Mouse (Mus musculus) heart, postnatal 0 days (tissue): Measurements from ENCODE around the gene Exosc8. TPM values are rescaled to one million over a fixed set of nuclear protein-coding genes. Genes with fewer than 3 reads are reported as not detected.
A peak's percentile ranks its signal among the peaks of the same experiment; 100 is the strongest.

Experiments used
- ATAC-seq: fragments of 200-750 bp; cut with Nextera tagmentation; 2 replicates; pipeline ENCODE4 v1.8.0; 2017; ENCODE audit warnings: low read depth, moderate number of reproducible peaks, moderate library complexity; ENCODE audit not compliant: insufficient read depth
- DNase-seq: peaks from one replicate; pipeline ENCODE4 v3.0.0-alpha.2; 2016; ENCODE audit warnings: low spot score
- H3K27ac ChIP-seq: fragments of 300-500 bp; sonication (generic); 2 replicates; pipeline ENCODE4 v1.5.1; 2014; ENCODE audit warnings: low read depth, mild to moderate bottlenecking
- H3K27me3 ChIP-seq: fragments of 300-500 bp; sonication (generic); 2 replicates; pipeline ENCODE4 v1.6.1; 2014; ENCODE audit warnings: low read length, mixed read lengths; ENCODE audit not compliant: control insufficient read depth, insufficient read depth
- H3K36me3 ChIP-seq: fragments of 300-500 bp; sonication (generic); replicated peaks from 2 replicates; pipeline ENCODE4 v1.6.1; 2014; ENCODE audit warnings: low read length, mixed read lengths; ENCODE audit not compliant: control insufficient read depth, insufficient read depth
- H3K4me1 ChIP-seq: fragments of 300-500 bp; sonication (generic); 2 replicates; pipeline ENCODE4 v1.6.1; 2014; ENCODE audit warnings: antibody characterized with exemption; ENCODE audit not compliant: control insufficient read depth, insufficient read depth
- H3K4me2 ChIP-seq: fragments of 300-500 bp; sonication (generic); 2 replicates; pipeline ENCODE4 v1.6.1; 2014; ENCODE audit warnings: low read depth, mild to moderate bottlenecking, low read length, moderate library complexity
- H3K4me3 ChIP-seq: fragments of 300-500 bp; sonication (generic); 2 replicates; pipeline ENCODE4 v1.5.1; 2014; ENCODE audit warnings: low read depth, low read length
- H3K9ac ChIP-seq: fragments of 300-500 bp; sonication (generic); replicated peaks from 2 replicates; pipeline ENCODE4 v1.6.1; 2014; ENCODE audit warnings: low read depth, low read length, mixed read lengths
- H3K9me3 ChIP-seq: fragments of 300-500 bp; sonication (generic); replicated peaks from 2 replicates; pipeline ENCODE4 v1.6.1; 2016; ENCODE audit warnings: low read length; ENCODE audit not compliant: control insufficient read depth
- CTCF ChIP-seq: IDR thresholded peaks from 2 replicates; pipeline ENCODE4 v1.5.1; 2016; ENCODE audit warnings: antibody characterized with exemption, control low read depth, low read depth
- EP300 ChIP-seq: IDR thresholded peaks from 2 replicates; pipeline ENCODE4 v1.6.1; 2016; ENCODE audit warnings: antibody characterized with exemption, low read depth
- WGBS: fragments of 180-500 bp; shearing (Covaris S2); extraction: QIAGEN DNeasy Blood & Tissue Kit; methylation state at CpG from one replicate; pipeline ENCODE4 v1.1.7; 2014; 5-methylcytosine and 5-hydroxymethylcytosine counted together
- polyA plus RNA-seq: library from polyadenylated mRNA; unstranded; fragments of >200 nt; fragmentation: Nextera tagmentation; extraction: Ambion mirVana; gene quantifications from 2 replicates; pipeline ENCODE4 v1.2.1, GENCODE M21; 2015
- total RNA-seq: library from RNA; depleted of rRNA; stranded (reverse); fragments of >200 nt; gene quantifications from 2 replicates; pipeline ENCODE4 v1.2.3, GENCODE M21; 2014; ENCODE audit warnings: low replicate concordance

Exosc8 gene
- total and polyA plus RNA-seq, 2 experiments from 2014 or later: 18.8 to 33.9 TPM

- Histone ChIP-seq H3K4me1 (0 out of 2 replicates have a peak, but pooled peaks cover 4% of the 10 kb centered on the region), H3K36me3 (peaks cover 25% of the 10 kb centered on the region), H3K4me2 (no peak overlapping the region), H3K27ac (no peak overlapping the region), H3K27me3 (no peaks in the 10 kb centered on the region), H3K9ac (no peak overlapping the region), H3K9me3 (no peaks in the 10 kb centered on the region), H3K4me3 (no peak overlapping the region)
- DNase-seq (no peak), ATAC-seq (no peak)
- TF ChIP-seq EP300 (no peak), CTCF (no peak)
- WGBS: 68% methylated on average over 4 of the region's 4 CpGs
Measured at GRCm38 (mm10) chr3:54753411-54753810, 18.2 kb upstream of the Exosc8 start.

GRCm38 (mm10) chr3:54745799-54746198, 10.6 kb upstream of the Exosc8 start:
- Histone ChIP-seq H3K4me1 (no peaks in the 10 kb centered on the region), H3K27ac (no peak overlapping the region), H3K4me2 (no peak overlapping the region), H3K9me3 (no peaks in the 10 kb centered on the region), H3K9ac (no peak overlapping the region), H3K27me3 (no peaks in the 10 kb centered on the region), H3K36me3 (peaks cover 98% of the 10 kb centered on the region), H3K4me3 (no peak overlapping the region)
- 65% methylated on average over 5 of the region's 5 CpGs for WGBS
- TF ChIP-seq EP300 (no peak), CTCF (peak; percentile 44)
- ATAC-seq (no peak), DNase-seq (no peak)

- Histone ChIP-seq H3K27me3 (no peaks in the 10 kb centered on the region), H3K4me3 (no peak overlapping the region), H3K27ac (no peak overlapping the region), H3K9ac (no peak overlapping the region), H3K9me3 (no peaks in the 10 kb centered on the region), H3K4me2 (no peak overlapping the region), H3K36me3 (peaks cover 76% of the 10 kb centered on the region), H3K4me1 (no peaks in the 10 kb centered on the region)
- 94% methylated on average over 11 of the region's 11 CpGs for WGBS
- ATAC-seq: no peak
- TF ChIP-seq EP300 (no peak), CTCF (no peak)
- no peak for DNase-seq
Measured at GRCm38 (mm10) chr3:54741965-54742364, 6.8 kb upstream of the Exosc8 start.

- 95% methylated on average over 8 of the region's 8 CpGs for WGBS
- H3K27me3 ChIP-seq: no peaks in the 10 kb centered on the region
- DNase-seq (no peak), ATAC-seq (no peak)
- peaks cover 36% of the 10 kb centered on the region for H3K36me3 ChIP-seq
- H3K4me1 ChIP-seq: peaks cover 12% of the 10 kb centered on the region; the same call in 1 of the 2 replicates
- TF ChIP-seq CTCF: no peak
- no peak for TF ChIP-seq EP300
- no peak overlapping the region for H3K27ac ChIP-seq
- no peak overlapping the region for H3K4me3 ChIP-seq
- no peaks in the 10 kb centered on the region for H3K9me3 ChIP-seq
- no peak overlapping the region for H3K9ac ChIP-seq
- no peak overlapping the region for H3K4me2 ChIP-seq
Measured at GRCm38 (mm10) chr3:54737317-54737716, 2.1 kb upstream of the Exosc8 start.

GRCm38 (mm10) chr3:54736101-54736927, 1.1 kb upstream of the Exosc8 start:
- Histone ChIP-seq H3K27me3 (no peaks in the 10 kb centered on the region), H3K27ac (peak overlapping the region; percentile 98), H3K9me3 (no peaks in the 10 kb centered on the region), H3K4me3 (peak overlapping the region; percentile 76), H3K9ac (peak overlapping the region; percentile 90), H3K4me1 (peaks cover 12% of the 10 kb centered on the region; the same call in 1 of the 2 replicates), H3K4me2 (peak overlapping the region; percentile 91), H3K36me3 (peaks cover 36% of the 10 kb centered on the region)
- TF ChIP-seq EP300 (no peak), CTCF (no peak)
- WGBS: 49% methylated on average over 18 of the region's 18 CpGs
- DNase-seq: no peak
- no peak for ATAC-seq
